Mouse (Mus musculus) liver, postnatal 0 days (tissue): ENCODE measurements around the gene Specc1. TPM values are rescaled to one million over a fixed set of nuclear protein-coding genes. Genes with fewer than 3 reads are reported as not detected.

ENCODE experiments used
- ATAC-seq: fragments of 200-750 bp; cut with Nextera tagmentation; 2 replicates; pipeline ENCODE4 v1.8.0; 2017; ENCODE audit warnings: mild to moderate bottlenecking, moderate library complexity
- DNase-seq: peaks from one replicate; pipeline ENCODE4 v3.0.0-alpha.2; 2016
- H3K27ac ChIP-seq: fragments of 300-500 bp; sonication (generic); 2 replicates; pipeline ENCODE4 v1.5.1; 2014; ENCODE audit warnings: antibody characterized with exemption, moderate library complexity, mild to moderate bottlenecking, low read depth
- H3K27me3 ChIP-seq: fragments of 300-500 bp; sonication (generic); 2 replicates; pipeline ENCODE4 v1.6.1; 2014; ENCODE audit warnings: low read length, control low read depth, mixed read lengths; ENCODE audit not compliant: insufficient read depth
- H3K36me3 ChIP-seq: fragments of 300-500 bp; sonication (generic); replicated peaks from 2 replicates; pipeline ENCODE4 v1.6.1; 2014; ENCODE audit warnings: mild to moderate bottlenecking, control low read depth, low read length, moderate library complexity, mixed read lengths; ENCODE audit not compliant: insufficient read depth
- H3K4me1 ChIP-seq: fragments of 300-500 bp; sonication (generic); 2 replicates; pipeline ENCODE4 v1.6.1; 2014; ENCODE audit warnings: antibody characterized with exemption, mild to moderate bottlenecking, control low read depth; ENCODE audit not compliant: insufficient read depth
- H3K4me2 ChIP-seq: fragments of 300-500 bp; sonication (generic); 2 replicates; pipeline ENCODE4 v1.6.1; 2014; ENCODE audit warnings: low read depth, mild to moderate bottlenecking, low read length, moderate library complexity, mixed read lengths
- H3K4me3 ChIP-seq: fragments of 300-500 bp; sonication (generic); 2 replicates; pipeline ENCODE4 v1.5.1; 2014; ENCODE audit warnings: low read depth, low read length
- H3K9ac ChIP-seq: fragments of 300-500 bp; sonication (generic); replicated peaks from 2 replicates; pipeline ENCODE4 v1.6.1; 2014; ENCODE audit warnings: mild to moderate bottlenecking, moderate library complexity
- H3K9me3 ChIP-seq: fragments of 300-500 bp; sonication (generic); 2 replicates; pipeline ENCODE4 v1.6.1; 2016; ENCODE audit warnings: mild to moderate bottlenecking, control low read depth, low read length, mixed read lengths
- CTCF ChIP-seq: sonication (generic); IDR thresholded peaks from 2 replicates; pipeline ENCODE4 v1.5.1; 2016; ENCODE audit warnings: antibody characterized with exemption, low read depth
- EP300 ChIP-seq: IDR thresholded peaks from 2 replicates; pipeline ENCODE4 v1.6.1; 2016; ENCODE audit warnings: antibody characterized with exemption, low read depth, mild to moderate bottlenecking
- WGBS: fragments of 180-500 bp; shearing (Covaris S2); extraction: QIAGEN DNeasy Blood & Tissue Kit; methylation state at CpG from one replicate; pipeline ENCODE4 v1.1.7; 2014; ENCODE audit not compliant: insufficient replicate concordance; 5-methylcytosine and 5-hydroxymethylcytosine counted together
- polyA plus RNA-seq: library from polyadenylated mRNA; unstranded; fragments of >200 nt; fragmentation: Nextera tagmentation; extraction: Ambion mirVana; gene quantifications from 2 replicates; pipeline ENCODE4 v1.2.1, GENCODE M21; 2015

The Specc1 gene
- polyA plus RNA-seq, 1 experiment from 2014 or later: 20.7 TPM

GRCm38 (mm10) chr11:62090321-62090720 lies 133.8 kb downstream of the Specc1 start:
- no peak overlapping the region for H3K27ac ChIP-seq
- H3K4me3 ChIP-seq: no peak overlapping the region
- H3K4me2 ChIP-seq: no peak overlapping the region
- no peak for TF ChIP-seq CTCF
- TF ChIP-seq EP300: no peak
- H3K36me3 ChIP-seq: 0 out of 2 replicates have a peak, but pooled peaks cover 3% of the 10 kb centered on the region
- H3K9ac ChIP-seq: no peak overlapping the region
- ATAC-seq (no peak), DNase-seq (no peak)
- 80% methylated on average over 6 of the region's 6 CpGs for WGBS
- H3K9me3 ChIP-seq: no peaks in the 10 kb centered on the region
- H3K27me3 ChIP-seq: no peaks in the 10 kb centered on the region
- no peaks in the 10 kb centered on the region for H3K4me1 ChIP-seq

GRCm38 (mm10) chr11:62103380-62103911 lies 146.9 kb downstream of the Specc1 start:
- Histone ChIP-seq H3K4me3 (no peak overlapping the region), H3K9ac (no peak overlapping the region), H3K27ac (no peak overlapping the region), H3K4me1 (peaks cover 4% of the 10 kb centered on the region; the same call in 1 of the 2 replicates), H3K36me3 (no peaks in the 10 kb centered on the region), H3K4me2 (no peak overlapping the region), H3K27me3 (no peaks in the 10 kb centered on the region), H3K9me3 (no peaks in the 10 kb centered on the region)
- no peak for DNase-seq
- WGBS: 19% methylated on average over 3 of the region's 3 CpGs
- no peak for TF ChIP-seq CTCF
- TF ChIP-seq EP300: no peak
- ATAC-seq: no peak; the same call in 1 of the 2 replicates

DNA sequence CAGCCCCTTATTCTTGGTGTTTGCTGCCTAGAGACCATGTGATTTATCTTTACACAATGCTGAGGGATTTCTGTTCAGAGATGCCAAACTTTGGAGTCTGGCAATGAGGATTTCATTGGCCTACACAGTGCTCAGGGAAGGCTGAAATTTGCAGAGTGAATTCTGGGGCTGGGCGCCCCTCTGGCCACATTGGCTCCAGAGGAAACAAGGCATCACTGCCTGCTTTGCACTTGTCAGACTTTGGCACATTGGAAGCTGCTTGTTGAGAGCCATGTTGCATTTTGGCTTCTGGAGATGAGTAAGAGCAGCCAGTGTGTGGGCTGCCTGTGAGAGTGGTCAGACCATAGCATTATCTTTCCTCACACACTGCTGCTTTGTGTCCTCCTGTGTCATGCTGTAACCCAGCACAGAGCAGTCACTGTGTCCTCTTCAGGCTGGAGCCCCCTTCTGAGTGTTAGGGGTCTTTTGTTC lies 149.9 kb downstream of the Specc1 start:
- no peak overlapping the region for H3K4me2 ChIP-seq
- no peaks in the 10 kb centered on the region; the same call in 1 of the 2 replicates for H3K36me3 ChIP-seq
- no peaks in the 10 kb centered on the region for H3K9me3 ChIP-seq
- H3K9ac ChIP-seq: no peak overlapping the region
- no peak for ATAC-seq
- TF ChIP-seq CTCF (no peak), EP300 (no peak)
- no peak for DNase-seq
- H3K27me3 ChIP-seq: no peaks in the 10 kb centered on the region
- peaks cover 4% of the 10 kb centered on the region; the same call in 1 of the 2 replicates for H3K4me1 ChIP-seq
- no peak overlapping the region for H3K27ac ChIP-seq
- no peak overlapping the region for H3K4me3 ChIP-seq
- WGBS: 70% methylated on average over 1 of the region's 1 CpGs

- Histone ChIP-seq H3K36me3 (no peaks in the 10 kb centered on the region; the same call in 1 of the 2 replicates), H3K9ac (no peak overlapping the region), H3K27ac (no peak overlapping the region), H3K9me3 (no peaks in the 10 kb centered on the region), H3K4me3 (no peak overlapping the region), H3K4me2 (no peak overlapping the region), H3K4me1 (peaks cover 4% of the 10 kb centered on the region; the same call in 1 of the 2 replicates), H3K27me3 (no peaks in the 10 kb centered on the region)
- 74% methylated on average over 2 of the region's 2 CpGs for WGBS
- ATAC-seq (no peak), DNase-seq (no peak)
- no peak for TF ChIP-seq CTCF
- TF ChIP-seq EP300: no peak
Observed at GRCm38 (mm10) chr11:62107272-62107836, 150.8 kb downstream of the Specc1 start.

GRCm38 (mm10) chr11:62118561-62118960 lies 162.0 kb downstream of the Specc1 start:
- Histone ChIP-seq H3K27me3 (no peaks in the 10 kb centered on the region), H3K27ac (no peak overlapping the region), H3K36me3 (peaks cover 5% of the 10 kb centered on the region; the same call in 1 of the 2 replicates), H3K4me3 (no peak overlapping the region), H3K4me1 (no peaks in the 10 kb centered on the region; the same call in 1 of the 2 replicates), H3K4me2 (no peak overlapping the region), H3K9ac (no peak overlapping the region), H3K9me3 (no peaks in the 10 kb centered on the region)
- DNase-seq (no peak), ATAC-seq (no peak)
- TF ChIP-seq EP300 (no peak), CTCF (no peak)
- 67% methylated on average over 9 of the region's 9 CpGs for WGBS

GRCm38 (mm10) chr11:62119871-62120270 lies 163.3 kb downstream of the Specc1 start:
- no peak overlapping the region for H3K4me3 ChIP-seq
- DNase-seq (no peak), ATAC-seq (no peak)
- WGBS: 69% methylated on average over 3 of the region's 3 CpGs
- H3K9ac ChIP-seq: no peak overlapping the region
- no peaks in the 10 kb centered on the region for H3K9me3 ChIP-seq
- no peaks in the 10 kb centered on the region for H3K27me3 ChIP-seq
- H3K27ac ChIP-seq: no peak overlapping the region
- H3K4me2 ChIP-seq: no peak overlapping the region
- TF ChIP-seq CTCF (no peak), EP300 (no peak)
- H3K36me3 ChIP-seq: peaks cover 8% of the 10 kb centered on the region; the same call in 1 of the 2 replicates
- H3K4me1 ChIP-seq: no peaks in the 10 kb centered on the region; the same call in 1 of the 2 replicates
